Mouse (Mus musculus): ENCODE measurements around the gene Frmd6.

GRCm38 (mm10) chr12:70849517-70850291 lies 24.4 kb downstream of the Frmd6 start:
- TF ChIP-seq POLR2A (IDR thresholded peaks at IDR 0.05; ENCODE audit: extremely low read depth, insufficient read depth, low read length): no peak
- TF ChIP-seq CTCF (IDR thresholded peaks at IDR 0.05; ENCODE audit: extremely low read depth, insufficient read depth, low read length): no peak

Measured in cortical plate, adult 2 months (tissue).